Mouse (Mus musculus) testis, postnatal 10 days (tissue): ENCODE results near the gene Pfkfb4.

Experiments used
- DNase-seq: peaks from one replicate; pipeline ENCODE4 v3.0.0; 2021; ENCODE audit warnings: low spot score

The Pfkfb4 gene

DNA sequence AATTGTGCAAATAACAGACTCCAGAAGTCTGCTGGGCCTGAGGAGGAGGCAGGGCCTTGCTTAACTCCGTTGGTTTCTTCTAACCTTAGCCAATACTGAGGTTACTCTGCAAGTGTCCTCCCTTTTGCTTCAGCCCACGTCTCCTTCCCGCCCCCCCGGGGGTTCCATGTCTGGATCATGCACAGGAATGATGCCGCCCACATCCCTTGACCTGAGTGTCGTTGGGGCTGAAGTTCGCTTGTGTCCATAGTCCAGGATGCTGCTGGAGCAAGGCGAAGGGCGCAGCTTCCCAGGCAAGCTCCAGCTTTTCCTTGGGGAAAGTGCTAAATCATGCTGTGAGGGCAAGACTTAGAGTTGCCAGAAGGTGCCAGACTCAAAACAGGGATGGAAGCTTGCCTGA is 4.8 kb downstream of the Pfkfb4 start:
- no peak for DNase-seq

DNA sequence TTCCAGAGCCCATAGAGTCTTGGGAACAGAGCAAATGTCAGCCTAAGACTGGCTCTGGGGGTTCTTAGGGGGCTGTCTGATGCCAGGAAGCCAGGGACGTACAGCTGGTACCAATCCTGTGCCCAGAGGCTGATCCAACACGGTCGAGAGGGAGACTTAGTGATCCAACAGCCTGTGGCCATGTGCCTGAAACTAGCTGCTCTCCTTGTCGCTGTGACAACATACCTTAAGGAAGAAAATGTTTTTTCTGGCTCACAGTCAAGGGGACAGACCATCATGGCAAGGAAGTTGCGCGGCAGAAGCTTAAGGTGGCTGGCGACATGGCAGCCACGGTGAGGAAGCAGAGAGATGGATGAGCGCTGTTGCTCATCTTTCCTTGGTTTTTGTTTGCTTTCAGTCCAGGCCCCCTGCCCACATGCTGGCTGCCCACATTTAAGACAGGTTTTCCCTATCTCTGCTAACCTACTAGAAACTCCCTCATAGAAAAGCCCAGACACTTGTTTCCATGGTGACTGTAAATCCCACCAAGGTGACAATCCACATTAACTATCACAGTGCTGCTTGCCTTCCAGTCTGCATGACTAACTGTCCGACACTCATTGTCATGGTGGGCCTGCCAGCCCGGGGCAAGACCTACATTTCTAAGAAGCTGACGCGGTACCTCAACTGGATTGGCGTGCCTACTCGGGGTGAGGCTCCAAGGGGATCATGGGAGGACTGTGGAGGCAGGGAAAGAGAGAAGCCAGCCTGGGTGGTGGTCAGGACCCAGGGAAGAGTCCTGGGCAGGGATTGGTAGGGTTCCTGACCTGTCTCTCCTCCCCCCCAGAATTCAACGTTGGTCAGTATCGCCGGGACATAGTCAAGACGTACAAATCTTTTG is 6.9 kb downstream of the Pfkfb4 start:
- no peak for DNase-seq

- no peak for DNase-seq
Observed at GRCm38 (mm10) chr9:108999167-108999526, 7.6 kb downstream of the Pfkfb4 start.

- peak; percentile 71 for DNase-seq
Observed at GRCm38 (mm10) chr9:109000726-109001125, 9.1 kb downstream of the Pfkfb4 start.

GRCm38 (mm10) chr9:109003201-109003600 is 11.6 kb downstream of the Pfkfb4 start:
- DNase-seq: peak; percentile 65

DNA sequence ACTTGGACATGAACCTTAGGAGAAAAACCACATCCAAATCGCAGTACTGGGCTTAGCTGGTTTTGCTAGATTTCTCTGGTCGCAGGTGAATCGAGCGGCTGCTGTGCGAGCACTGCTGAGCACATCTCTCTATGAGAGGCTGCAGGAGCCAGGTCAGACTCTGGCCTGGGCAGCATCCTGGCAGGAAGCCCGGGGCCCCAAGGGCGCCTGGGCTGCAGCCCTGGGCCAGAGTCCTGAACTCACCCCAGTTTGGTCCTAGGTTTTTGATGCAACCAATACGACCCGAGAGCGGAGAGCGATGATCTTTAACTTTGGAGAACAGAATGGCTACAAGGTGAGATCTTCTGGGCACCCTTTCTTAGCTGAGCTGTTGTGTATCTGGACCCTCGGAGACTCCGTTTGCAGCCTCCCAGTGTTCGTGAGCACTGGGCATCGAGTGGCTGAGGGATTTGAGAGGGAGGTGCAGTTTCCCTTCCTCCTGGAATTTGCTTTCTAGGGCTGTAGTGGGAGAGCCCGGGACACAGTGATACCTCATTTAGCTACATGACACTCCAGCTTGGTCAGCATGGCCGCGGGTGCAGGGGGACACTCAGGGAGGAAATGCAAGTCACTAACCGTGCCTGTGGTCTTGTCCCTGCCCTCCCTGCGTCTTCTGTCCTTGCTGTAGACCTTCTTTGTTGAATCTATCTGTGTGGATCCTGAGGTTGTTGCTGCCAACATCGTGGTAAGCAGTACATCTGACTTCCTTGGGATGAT is 15.6 kb downstream of the Pfkfb4 start:
- no peak for DNase-seq

GRCm38 (mm10) chr9:109008081-109008480 is 16.5 kb downstream of the Pfkfb4 start:
- no peak for DNase-seq

GRCm38 (mm10) chr9:109008994-109009635 is 17.5 kb downstream of the Pfkfb4 start:
- DNase-seq: no peak

DNA sequence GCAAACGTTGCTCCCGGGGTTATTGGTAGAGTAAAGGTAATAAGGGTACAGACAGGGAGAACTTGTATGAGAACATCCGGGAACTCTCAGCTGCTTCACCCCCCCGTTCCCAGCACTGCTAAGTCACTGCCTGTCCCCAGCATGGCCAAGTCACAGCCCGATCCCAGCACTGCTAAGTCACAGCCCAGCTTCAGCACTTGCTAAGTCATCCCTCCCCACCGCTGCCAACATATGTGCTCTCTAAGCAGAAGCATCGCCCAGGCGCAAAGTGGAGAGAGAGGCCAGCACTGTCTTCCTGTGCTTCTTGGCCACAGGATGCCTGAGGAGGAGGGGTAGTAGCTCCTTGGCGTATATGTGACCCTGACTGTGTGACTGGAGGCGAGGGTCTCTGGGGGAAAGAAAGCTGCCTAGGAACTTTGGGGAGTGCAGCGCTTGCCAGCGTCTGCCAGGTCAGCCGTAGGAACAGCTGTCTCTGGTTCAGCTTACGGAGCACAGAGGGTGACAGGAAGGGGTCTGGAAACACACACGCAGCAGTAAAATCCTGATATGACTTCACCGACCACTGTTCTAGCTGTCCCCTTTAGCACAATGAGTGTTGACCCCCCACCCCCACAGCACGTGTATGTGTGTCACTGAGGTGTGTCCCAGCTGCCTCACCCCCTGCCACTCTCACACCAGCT is 18.2 kb downstream of the Pfkfb4 start:
- DNase-seq: peak; percentile 55

DNA sequence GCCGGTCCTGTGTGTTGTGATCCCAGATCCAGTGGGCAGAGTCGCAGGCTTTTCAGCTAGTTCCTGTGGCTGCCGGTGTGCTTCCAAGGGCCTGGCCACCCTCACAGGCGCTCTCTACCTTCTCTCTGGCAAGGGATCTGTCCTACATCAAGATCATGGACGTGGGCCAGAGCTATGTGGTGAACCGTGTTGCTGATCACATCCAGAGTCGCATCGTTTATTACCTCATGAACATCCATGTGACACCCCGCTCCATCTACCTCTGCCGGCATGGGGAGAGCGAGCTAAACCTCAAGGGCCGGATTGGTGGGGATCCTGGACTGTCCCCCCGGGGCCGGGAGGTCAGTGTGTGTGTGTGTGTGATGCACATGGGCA is 18.7 kb downstream of the Pfkfb4 start:
- no peak for DNase-seq

DNA sequence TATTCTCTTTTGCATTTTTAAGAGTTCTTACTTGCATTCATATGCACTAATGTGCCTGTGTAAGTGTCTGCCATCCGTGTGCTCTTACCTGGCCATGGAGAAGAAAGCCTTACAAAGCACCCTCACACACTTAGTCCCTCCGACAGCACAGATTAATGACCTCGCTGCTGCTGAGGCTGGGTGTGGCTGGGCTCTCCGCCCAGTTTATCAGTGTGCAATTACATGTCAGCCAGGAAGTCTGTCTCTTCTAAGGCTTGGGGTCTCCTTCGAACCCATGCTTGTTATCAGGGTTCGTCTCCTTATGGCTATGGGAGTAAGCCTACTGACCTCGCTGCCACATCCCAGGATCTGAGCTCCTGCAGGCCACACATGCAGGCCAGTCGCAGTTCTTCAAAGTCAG is 23.8 kb downstream of the Pfkfb4 start:
- peak; percentile 30 for DNase-seq

- DNase-seq: peak; percentile 33
Observed at GRCm38 (mm10) chr9:109016973-109017604, 25.5 kb downstream of the Pfkfb4 start.

- DNase-seq: peak; percentile 25
Observed at GRCm38 (mm10) chr9:109021428-109021827, 29.9 kb downstream of the Pfkfb4 start.

GRCm38 (mm10) chr9:109022866-109023685 is 31.5 kb downstream of the Pfkfb4 start:
- peak; percentile 39 for DNase-seq

GRCm38 (mm10) chr9:109027521-109027920 is 35.9 kb downstream of the Pfkfb4 start:
- peak; percentile 38 for DNase-seq

DNA sequence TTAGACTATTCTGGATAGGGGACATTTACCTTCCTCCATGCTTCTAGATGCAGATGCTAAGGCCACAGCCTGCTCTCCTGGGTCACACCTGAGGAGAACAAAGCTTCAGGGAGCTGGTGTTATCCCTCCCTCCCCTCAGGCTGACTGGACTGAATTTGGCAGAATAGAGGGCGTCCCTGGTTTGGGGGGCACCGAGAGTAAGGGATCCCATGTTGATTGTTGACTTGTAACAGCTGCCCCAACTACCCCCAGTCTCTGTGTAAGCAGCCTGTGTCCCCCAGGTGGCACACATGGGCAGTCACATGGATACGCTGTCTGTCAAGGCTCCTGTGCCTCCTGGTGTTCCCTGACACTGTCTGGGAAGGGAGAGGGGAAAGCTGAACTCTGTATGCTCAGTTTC is 36.8 kb downstream of the Pfkfb4 start:
- peak; percentile 34 for DNase-seq

GRCm38 (mm10) chr9:109028919-109029318 is 37.3 kb downstream of the Pfkfb4 start:
- peak; percentile 41 for DNase-seq

- no peak for DNase-seq
Observed at GRCm38 (mm10) chr9:109030312-109030711, 38.7 kb downstream of the Pfkfb4 start.

- peak; percentile 27 for DNase-seq
Observed at GRCm38 (mm10) chr9:109031001-109031400, 39.4 kb downstream of the Pfkfb4 start.

GRCm38 (mm10) chr9:109031686-109032085 is 40.1 kb downstream of the Pfkfb4 start:
- peak; percentile 36 for DNase-seq

DNA sequence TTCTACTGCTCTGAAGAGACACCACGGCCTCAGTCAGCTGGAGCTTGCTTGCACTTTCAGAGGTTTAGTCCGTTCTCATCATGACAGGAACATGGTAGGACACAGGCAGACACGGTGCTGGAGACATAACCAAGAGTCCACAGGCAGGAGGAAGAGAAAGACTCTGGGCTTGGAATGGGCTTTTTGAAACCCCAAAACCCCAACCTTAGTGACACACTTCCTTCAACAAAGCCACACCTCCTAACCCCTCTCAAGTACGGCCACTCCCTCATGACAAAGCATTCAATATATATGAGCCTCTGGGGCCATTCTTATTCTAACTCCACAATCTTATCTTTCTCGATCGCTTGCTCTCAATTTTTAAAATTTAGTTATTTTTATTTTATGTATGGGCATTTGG is 40.9 kb downstream of the Pfkfb4 start:
- no peak for DNase-seq
